Mouse (Mus musculus) urinary bladder, postnatal 25 days (tissue): Measurements from ENCODE around the gene Kmt2b.
A peak's percentile ranks its signal among the peaks of the same experiment; 100 is the strongest.

Source experiments
- DNase-seq: peaks from one replicate; pipeline ENCODE4 v3.0.0; 2022; ENCODE audit warnings: low spot score

Gene Kmt2b

DNA sequence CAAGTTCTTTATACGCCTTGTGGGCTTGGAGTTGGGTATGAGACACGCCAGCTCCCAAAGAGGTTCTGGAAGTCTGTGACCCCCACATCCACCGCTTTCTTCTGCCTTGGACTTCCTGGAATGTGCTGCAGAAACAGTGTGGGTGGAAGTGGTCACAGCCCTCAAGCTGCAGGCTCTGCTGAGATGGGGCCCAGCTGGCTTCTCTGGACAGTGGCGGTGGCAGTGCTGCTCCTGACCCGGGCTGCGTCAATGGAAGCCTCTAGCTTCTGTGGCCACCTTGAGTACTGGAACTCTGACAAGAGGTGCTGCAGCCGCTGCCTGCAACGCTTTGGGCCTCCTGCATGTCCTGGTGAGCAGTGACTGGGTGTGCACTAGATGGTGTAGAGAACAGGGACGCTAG, 22.5 kb downstream of the Kmt2b start:
- no peak for DNase-seq

- DNase-seq, result no peak
Observed at GRCm38 (mm10) chr7:30564970-30565571, 23.5 kb downstream of the Kmt2b start, which contains the start of gene Igflr1. Igflr1 (plus strand) TSS chr7:30565427.

DNA sequence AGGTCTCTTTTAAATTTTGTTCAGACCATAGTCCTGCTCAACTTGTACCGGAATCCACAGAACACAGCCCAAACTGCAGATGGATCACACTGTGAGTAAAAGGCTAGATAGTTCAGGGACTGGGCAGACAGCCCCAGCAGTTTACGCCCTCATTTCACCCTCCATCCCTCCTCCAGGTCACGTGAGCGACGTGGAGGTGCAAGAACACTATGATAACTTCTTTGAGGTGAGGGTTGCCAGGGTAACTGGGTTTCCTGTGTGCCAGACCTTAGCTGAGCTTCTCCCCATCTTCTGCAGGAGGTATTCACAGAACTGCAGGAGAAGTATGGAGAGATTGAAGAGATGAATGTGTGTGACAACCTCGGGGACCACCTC, 24.6 kb downstream of the Kmt2b start:
- DNase-seq, result no peak

GRCm38 (mm10) chr7:30563117-30563905, 25.2 kb downstream of the Kmt2b start, which contains the start of the genes U2af1l4, Gm49396 and Psenen:
U2af1l4 (plus strand) TSS chr7:30563301.
Gm49396 (plus strand) TSS chr7:30563344.
Psenen (minus strand) TSS chr7:30563627.
- peak; percentile 92 for DNase-seq

DNA sequence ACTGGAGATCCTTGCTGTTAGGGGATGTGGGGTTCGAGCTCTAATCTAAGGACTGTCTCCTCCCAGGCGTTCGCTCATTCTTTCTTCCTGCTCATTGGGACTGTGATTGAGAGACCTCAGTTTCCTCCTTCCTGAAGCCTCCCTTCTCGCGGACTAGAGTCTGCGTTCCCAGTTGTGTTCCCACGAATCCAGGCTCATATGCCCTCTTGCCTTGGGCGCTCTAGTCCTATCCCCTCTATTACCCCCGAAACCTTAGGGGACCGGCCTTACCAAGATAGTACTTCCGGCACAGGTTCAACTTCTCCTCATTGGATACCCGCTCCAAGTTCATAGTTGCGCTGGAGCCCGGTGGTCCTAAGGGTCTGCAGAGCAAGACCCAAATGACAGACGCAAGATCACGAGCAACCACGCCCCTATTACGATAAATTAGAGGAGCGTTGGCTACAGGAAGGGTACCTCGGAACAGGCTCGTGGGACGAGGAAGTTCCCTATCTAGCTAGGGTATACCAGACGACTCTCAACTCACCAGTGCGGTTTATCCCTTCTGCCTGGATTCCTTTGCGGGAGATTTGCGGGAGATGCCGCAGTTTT, 25.9 kb downstream of the Kmt2b start:
- peak; percentile 26 for DNase-seq

DNA sequence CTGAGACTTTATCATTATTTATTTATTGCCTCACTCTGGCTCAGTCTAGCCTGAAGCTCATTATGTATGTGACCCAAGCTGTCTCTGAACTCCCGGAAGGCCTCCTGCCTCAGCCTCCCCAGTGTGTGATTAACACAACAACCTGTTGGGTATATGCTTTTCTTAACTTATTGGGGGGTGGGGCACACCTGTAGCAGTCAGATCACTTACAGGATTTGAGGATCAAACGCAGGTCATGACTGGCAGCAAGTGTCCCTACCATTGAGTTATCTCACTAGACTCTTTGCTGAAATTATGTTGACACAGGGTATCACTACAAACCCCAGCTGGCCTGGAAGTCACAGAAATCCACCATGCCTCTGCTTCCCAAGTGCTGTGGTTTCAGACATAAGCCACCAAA, 28.2 kb downstream of the Kmt2b start:
- DNase-seq, result no peak

DNA sequence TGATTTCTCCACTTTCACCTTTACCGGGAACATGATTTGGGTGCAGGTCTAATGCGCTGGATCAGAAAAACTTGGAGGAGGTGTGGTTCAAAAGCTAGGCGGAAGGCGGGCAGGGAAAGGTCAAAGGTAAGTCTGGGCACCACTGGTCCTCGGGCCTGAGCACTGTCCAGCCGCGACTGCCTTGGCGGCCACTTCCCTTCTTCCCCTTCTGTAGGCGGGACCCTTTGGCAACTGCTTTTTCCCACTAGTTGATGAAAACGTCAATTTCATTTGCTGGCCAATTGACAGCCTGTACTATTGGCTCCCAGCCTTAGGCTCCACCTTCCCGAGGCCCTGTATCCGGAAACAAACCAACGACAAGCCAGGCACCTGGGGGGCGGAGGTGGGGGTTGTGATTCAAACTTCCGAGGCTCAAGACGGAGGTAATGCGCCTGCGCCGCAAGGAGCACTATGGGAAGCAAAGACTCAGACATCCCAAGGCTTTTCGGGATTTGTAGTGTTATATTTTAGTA, 29.0 kb downstream of the Kmt2b start, which contains the start of gene Lin37:
TSS of gene Lin37 (minus strand) at position 396 of the 512 bp plus-strand sequence.
- DNase-seq, result peak; percentile 82

GRCm38 (mm10) chr7:30558656-30559442, 29.7 kb downstream of the Kmt2b start:
- DNase-seq, result no peak

DNA sequence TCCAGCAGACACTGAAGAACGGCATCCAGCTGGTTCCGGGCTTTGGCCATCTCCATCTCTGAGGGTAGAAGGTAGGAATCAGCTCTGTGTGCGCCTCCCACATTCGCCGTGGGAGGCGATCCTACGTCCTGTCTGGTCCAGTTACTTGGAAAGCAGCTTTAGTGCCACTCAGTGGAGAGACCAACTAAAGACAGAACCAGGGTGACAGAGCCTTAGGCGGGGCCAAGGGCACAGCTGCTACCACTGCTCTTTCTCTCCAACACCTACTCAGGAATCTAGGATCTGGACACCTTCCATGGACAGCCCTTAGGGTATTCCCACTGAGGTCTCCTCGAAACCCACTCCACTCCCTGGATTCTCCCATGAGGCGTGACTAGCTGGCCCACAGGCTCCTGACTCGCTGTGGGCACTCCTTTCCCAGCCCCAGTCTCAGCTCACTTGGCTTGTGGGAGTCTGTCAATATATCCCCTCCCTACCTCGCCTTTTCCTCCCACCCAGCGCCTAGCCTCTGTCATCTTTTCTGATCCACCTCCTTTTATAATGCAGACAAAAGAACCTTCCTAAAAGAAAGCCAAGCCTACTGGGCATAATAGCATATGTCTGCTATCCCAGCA, 30.5 kb downstream of the Kmt2b start:
- DNase-seq, result no peak

DNA sequence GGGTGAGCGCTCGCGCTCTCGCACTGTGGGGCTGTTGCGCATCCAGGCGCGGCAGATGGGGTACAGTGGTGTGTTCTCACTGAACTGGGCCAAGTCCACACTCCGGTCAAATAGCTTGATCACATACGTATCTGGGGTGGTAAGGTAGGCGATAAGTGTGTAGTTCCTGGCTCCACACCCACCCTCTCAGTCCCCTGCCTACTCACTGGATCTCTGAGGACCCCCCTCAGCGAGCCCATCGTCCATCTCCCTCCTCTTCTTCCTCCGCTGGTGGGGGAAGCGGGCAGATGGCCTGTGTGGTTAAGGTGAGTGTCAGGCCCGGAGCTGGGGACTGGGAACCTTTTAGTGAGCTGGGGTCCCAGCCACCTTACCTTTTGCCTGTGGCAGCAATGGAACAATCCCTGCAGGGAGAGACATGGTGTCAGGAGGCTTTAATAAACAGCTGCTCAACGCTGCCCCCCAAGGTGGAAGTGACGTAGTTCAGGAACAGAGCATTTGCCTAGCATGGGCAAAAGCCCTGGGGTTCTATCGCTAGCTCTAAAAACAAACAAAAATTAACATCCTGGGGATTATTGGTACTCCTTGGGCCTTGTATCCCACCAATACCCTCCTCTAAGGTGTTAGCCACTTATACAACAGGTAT, 31.5 kb downstream of the Kmt2b start:
- DNase-seq, result no peak

DNA sequence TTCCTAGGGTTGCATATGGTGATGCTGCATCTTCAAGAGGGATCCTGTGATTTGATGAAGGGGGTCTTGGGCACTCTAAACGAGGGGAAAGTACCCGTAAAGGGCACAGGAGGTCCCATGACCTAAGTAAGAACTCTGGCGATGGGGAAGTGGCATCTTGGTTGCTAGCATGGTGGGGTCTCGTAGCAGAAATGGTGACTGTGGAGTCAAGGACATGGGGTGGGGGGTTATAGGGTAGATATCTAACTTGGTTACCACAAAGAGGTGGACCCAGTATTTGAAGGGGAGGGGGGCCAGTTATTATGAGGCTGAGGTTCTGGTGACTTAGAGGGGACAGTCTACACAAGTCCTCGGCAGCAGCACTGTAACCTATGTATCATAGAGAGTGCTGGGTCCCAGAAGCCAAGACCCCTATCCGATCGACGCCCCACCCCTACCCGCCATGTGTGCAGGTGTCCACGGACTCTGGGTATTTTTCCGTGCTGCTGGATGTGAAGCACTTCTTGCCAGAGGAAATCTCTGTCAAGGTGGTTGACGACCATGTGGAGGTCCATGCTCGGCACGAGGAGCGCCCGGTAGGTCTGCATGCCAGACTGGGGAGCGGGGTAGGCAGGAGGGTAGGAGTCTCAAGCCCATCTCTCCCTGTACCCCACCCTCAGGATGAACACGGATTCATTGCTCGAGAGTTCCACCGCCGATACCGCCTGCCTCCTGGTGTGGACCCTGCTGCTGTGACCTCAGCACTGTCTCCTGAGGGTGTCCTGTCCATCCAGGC, 34.5 kb downstream of the Kmt2b start:
- DNase-seq, result no peak

GRCm38 (mm10) chr7:30553021-30553589, 35.4 kb downstream of the Kmt2b start:
- no peak for DNase-seq

DNA sequence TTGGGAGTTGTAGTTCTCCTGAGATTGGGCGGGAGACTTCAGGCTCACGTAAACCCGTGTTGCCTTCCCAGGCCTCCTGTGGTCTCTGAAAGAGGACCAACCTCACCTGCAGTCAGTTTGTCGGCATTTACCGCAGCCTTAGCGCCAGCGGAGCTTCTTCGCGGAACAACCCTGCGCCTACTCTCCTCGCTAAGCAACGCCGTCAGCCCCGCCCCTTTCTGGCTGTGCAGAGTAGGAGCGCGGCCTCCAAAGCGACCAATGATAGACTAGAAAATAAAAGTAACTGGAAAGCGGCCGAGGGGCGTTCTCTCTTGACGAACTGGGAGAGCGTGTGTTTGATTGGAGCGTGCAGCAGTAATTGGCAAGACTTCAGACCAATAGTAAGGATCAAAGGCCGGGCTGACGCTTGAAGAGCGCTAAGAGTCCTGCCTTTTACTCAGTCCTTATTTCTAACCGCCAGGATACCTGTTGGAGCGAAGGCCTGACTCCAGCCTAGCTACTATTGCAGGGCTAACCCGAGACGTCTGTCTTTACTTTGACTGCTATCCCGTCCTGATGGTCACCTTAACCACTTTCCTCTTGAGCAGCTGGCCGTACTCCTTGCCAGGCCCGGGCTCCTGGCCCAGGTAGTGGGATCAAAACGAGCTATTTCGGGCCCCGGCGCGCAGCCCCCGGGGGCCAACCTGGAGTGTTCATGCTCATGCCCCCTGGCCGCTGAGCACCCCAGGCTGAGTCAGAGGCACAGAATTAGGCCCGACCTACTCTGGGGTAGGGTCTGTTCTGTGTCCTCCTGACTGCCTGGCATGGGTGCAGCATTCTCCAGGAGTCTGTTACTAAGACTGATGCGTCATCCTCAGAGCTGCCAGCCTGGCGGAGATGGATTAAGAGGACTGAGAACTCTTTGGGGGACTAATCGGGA, 36.2 kb downstream of the Kmt2b start, which contains the start of the genes Hspb6 and Proser3:
TSS of gene Hspb6 (plus strand) at position 77 of the 919 bp plus-strand sequence.
TSS of gene Proser3 (minus strand) at position 198 of the 919 bp plus-strand sequence.
- peak; percentile 91 for DNase-seq

- no peak for DNase-seq
Observed at GRCm38 (mm10) chr7:30551445-30552101, 37.0 kb downstream of the Kmt2b start.

- no peak for DNase-seq
Observed at GRCm38 (mm10) chr7:30550603-30551002, 37.9 kb downstream of the Kmt2b start.

GRCm38 (mm10) chr7:30549880-30550279, 38.6 kb downstream of the Kmt2b start:
- DNase-seq, result no peak

GRCm38 (mm10) chr7:30544327-30544726, 44.2 kb downstream of the Kmt2b start:
- DNase-seq, result no peak

DNA sequence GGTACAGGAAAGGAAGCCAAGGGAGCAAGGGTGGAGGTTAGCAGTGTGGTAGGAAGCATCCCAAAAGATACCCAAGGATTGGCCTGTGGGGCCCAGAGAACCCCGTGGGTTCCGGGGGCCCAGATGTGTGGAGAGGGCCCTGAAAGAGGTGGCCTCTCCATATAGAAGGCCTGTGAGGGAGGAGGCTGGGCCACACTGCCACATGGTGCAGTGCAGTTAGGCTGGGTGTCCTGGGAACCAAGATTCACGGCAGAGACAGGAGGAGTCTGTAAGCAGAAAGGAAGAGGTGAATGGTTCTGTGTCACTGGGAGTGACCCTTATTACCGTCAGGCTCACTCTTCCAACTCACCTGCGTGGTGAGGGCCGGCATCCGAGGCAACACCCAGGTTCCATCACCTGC, 48.0 kb downstream of the Kmt2b start:
- DNase-seq, result no peak
